Mouse (Mus musculus) embryonic facial prominence, embryonic 13.5 days (tissue): ENCODE results near the gene Adam33. TPM values are rescaled to one million over a fixed set of nuclear protein-coding genes. Genes with fewer than 3 reads are reported as not detected.
A peak's percentile ranks its signal among the peaks of the same experiment; 100 is the strongest.

ENCODE experiments used
- ATAC-seq: fragments of 200-750 bp; cut with Nextera tagmentation; 2 replicates; pipeline ENCODE4 v1.8.0; 2017; ENCODE audit warnings: low read depth; ENCODE audit not compliant: insufficient number of reproducible peaks, insufficient read depth, low FRiP score, low TSS enrichment
- H3K27ac ChIP-seq: fragments of 300-500 bp; sonication (generic); 2 replicates; pipeline ENCODE4 v1.5.1; 2015; ENCODE audit warnings: moderate library complexity, mild to moderate bottlenecking, inconsistent platforms
- H3K27me3 ChIP-seq: fragments of 300-500 bp; sonication (generic); 2 replicates; pipeline ENCODE4 v1.6.1; 2015; ENCODE audit warnings: mild to moderate bottlenecking, inconsistent platforms
- H3K36me3 ChIP-seq: fragments of 300-500 bp; sonication (generic); 2 replicates; pipeline ENCODE4 v1.6.1; 2015; ENCODE audit warnings: mild to moderate bottlenecking, inconsistent platforms
- H3K4me1 ChIP-seq: fragments of 300-500 bp; sonication (generic); 2 replicates; pipeline ENCODE4 v1.6.1; 2015; ENCODE audit warnings: inconsistent platforms
- H3K4me2 ChIP-seq: fragments of 300-500 bp; sonication (generic); 2 replicates; pipeline ENCODE4 v1.6.1; 2015; ENCODE audit warnings: moderate library complexity, mild to moderate bottlenecking, inconsistent platforms
- H3K4me3 ChIP-seq: fragments of 300-500 bp; sonication (generic); 2 replicates; pipeline ENCODE4 v1.5.1; 2015; ENCODE audit warnings: mild to moderate bottlenecking, inconsistent platforms
- H3K9ac ChIP-seq: fragments of 300-500 bp; sonication (generic); 2 replicates; pipeline ENCODE4 v1.6.1; 2015; ENCODE audit warnings: mild to moderate bottlenecking, inconsistent platforms
- H3K9me3 ChIP-seq: fragments of 300-500 bp; sonication (generic); 2 replicates; pipeline ENCODE4 v1.6.1; 2016; ENCODE audit warnings: inconsistent platforms
- WGBS: fragments of 180-500 bp; shearing (Covaris S2); methylation state at CpG from one replicate; pipeline ENCODE4 v1.1.7; 2015; ENCODE audit warnings: mixed read lengths; 5-methylcytosine and 5-hydroxymethylcytosine counted together
- polyA plus RNA-seq: library from polyadenylated mRNA; unstranded; fragments of >200 nt; fragmentation: Nextera tagmentation; extraction: Ambion mirVana; gene quantifications from 2 replicates; pipeline ENCODE4 v1.2.1, GENCODE M21; 2015

Gene Adam33
- polyA plus RNA-seq, 1 experiment from 2014 or later = 30.0 TPM

DNA sequence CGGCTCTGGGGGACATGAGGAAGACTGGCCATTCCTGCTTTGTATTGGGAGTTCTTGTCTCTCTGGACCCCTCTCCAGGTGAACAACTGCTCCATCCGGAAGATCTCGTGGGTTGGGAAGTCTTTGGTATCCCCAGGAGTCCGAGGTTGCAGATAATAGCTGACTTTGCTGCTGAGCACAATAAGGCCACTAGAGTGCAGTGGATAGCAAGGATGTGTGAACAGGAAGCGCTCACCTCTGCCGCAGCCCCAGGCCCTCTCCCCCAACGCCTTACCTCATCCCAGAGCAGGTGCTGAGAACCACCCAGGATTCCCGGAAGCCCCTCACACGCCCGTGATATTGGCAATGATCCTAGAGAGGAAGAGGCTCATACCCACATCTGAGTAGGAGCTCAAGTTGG lies 7.4 kb downstream of the Adam33 start:
- H3K9me3 ChIP-seq = no peaks in the 10 kb centered on the region
- H3K27ac ChIP-seq = no peak overlapping the region
- H3K27me3 ChIP-seq = peaks cover 59% of the 10 kb centered on the region
- peaks cover 52% of the 10 kb centered on the region for H3K4me1 ChIP-seq
- H3K9ac ChIP-seq = no peak overlapping the region
- H3K36me3 ChIP-seq = no peaks in the 10 kb centered on the region
- H3K4me2 ChIP-seq = peak overlapping the region; percentile 22
- H3K4me3 ChIP-seq = peak overlapping the region; percentile 3; the same call in 1 of the 2 replicates
- no peak for ATAC-seq
- WGBS = 3% methylated on average over 10 of the region's 10 CpGs

GRCm38 (mm10) chr2:131055631-131056030 lies 8.0 kb downstream of the Adam33 start:
- Histone ChIP-seq H3K4me3 (peak overlapping the region; percentile 3), H3K27me3 (peaks cover 64% of the 10 kb centered on the region), H3K27ac (no peak overlapping the region), H3K9me3 (no peaks in the 10 kb centered on the region), H3K4me2 (peak overlapping the region; percentile 22), H3K9ac (no peak overlapping the region), H3K4me1 (peaks cover 46% of the 10 kb centered on the region), H3K36me3 (no peaks in the 10 kb centered on the region)
- no peak for ATAC-seq
- WGBS = 5% methylated on average over 10 of the region's 10 CpGs

DNA sequence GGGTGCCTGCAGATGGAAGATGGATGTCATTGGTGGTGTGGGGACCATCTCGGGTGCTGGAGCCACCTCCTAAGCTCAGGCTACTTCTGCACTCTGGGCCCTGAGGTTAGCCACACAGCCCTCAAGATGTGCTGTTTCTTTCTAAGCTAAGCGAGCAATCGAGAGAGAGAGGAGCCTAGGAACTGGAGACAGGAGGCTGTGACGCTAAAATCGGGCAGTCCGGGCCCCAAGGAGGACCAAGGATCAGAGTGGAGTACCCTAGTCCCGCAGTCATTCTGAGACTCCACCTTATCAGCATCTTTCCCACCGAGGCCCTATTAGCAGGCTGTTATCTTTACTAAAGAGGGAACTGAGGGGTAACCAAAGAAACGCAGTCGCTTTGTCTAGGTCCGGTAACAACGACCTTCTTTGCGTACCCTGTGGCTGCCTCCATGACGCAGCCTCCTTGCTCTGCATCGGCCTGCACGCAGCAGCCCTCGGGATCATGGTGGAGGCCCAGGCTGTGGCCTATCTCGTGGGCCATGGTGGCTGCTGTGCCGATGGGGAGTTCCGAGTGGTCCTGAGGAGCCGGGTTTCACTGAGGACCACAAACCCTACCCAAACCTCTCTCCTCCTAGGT lies 8.9 kb downstream of the Adam33 start:
- peaks cover 38% of the 10 kb centered on the region for H3K4me1 ChIP-seq
- H3K4me2 ChIP-seq = peak overlapping the region; percentile 67
- WGBS = 5% methylated on average over 21 of the region's 21 CpGs
- H3K9me3 ChIP-seq = no peaks in the 10 kb centered on the region
- peak overlapping the region; percentile 40 for H3K4me3 ChIP-seq
- no peaks in the 10 kb centered on the region for H3K36me3 ChIP-seq
- H3K9ac ChIP-seq = peak overlapping the region; percentile 44
- no peak overlapping the region for H3K27ac ChIP-seq
- peaks cover 64% of the 10 kb centered on the region for H3K27me3 ChIP-seq
- no peak for ATAC-seq

- 1% methylated on average over 45 of the region's 45 CpGs for WGBS
- Histone ChIP-seq H3K4me2 (peak overlapping the region; percentile 67), H3K27me3 (peaks cover 64% of the 10 kb centered on the region), H3K4me1 (peaks cover 32% of the 10 kb centered on the region), H3K9me3 (no peaks in the 10 kb centered on the region), H3K36me3 (no peaks in the 10 kb centered on the region), H3K9ac (peak overlapping the region; percentile 44), H3K27ac (no peak overlapping the region), H3K4me3 (peak overlapping the region; percentile 40)
- ATAC-seq = no peak
These were observed 9.6 kb downstream of the Adam33 start for GRCm38 (mm10) chr2:131053851-131054645.

- peaks cover 64% of the 10 kb centered on the region for H3K27me3 ChIP-seq
- WGBS = 75% methylated on average over 6 of the region's 6 CpGs
- H3K27ac ChIP-seq = no peak overlapping the region
These were observed 10.7 kb downstream of the Adam33 start for GRCm38 (mm10) chr2:131052862-131053418.

GRCm38 (mm10) chr2:131052043-131052442 lies 11.6 kb downstream of the Adam33 start:
- peaks cover 32% of the 10 kb centered on the region for H3K4me1 ChIP-seq
- no peak overlapping the region for H3K4me2 ChIP-seq
- H3K27me3 ChIP-seq = peaks cover 64% of the 10 kb centered on the region
- WGBS = 59% methylated on average over 5 of the region's 5 CpGs
- no peak overlapping the region for H3K4me3 ChIP-seq
- no peaks in the 10 kb centered on the region for H3K9me3 ChIP-seq
- no peak for ATAC-seq
- H3K9ac ChIP-seq = peak overlapping the region; percentile 27; the same call in 1 of the 2 replicates
- H3K27ac ChIP-seq = no peak overlapping the region
- no peaks in the 10 kb centered on the region for H3K36me3 ChIP-seq

More at GRCm38 (mm10) chr2:131052862-131053418, 10.7 kb downstream of the Adam33 start:
- Histone ChIP-seq H3K4me3 (no peak overlapping the region), H3K4me1 (peaks cover 32% of the 10 kb centered on the region), H3K4me2 (no peak overlapping the region), H3K36me3 (no peaks in the 10 kb centered on the region), H3K9me3 (no peaks in the 10 kb centered on the region), H3K9ac (no peak overlapping the region)
- no peak; the same call in 1 of the 2 replicates for ATAC-seq

- Histone ChIP-seq H3K27me3 (peaks cover 26% of the 10 kb centered on the region), H3K4me2 (no peak overlapping the region), H3K9ac (no peak overlapping the region), H3K4me1 (peaks cover 21% of the 10 kb centered on the region), H3K36me3 (no peaks in the 10 kb centered on the region), H3K9me3 (no peaks in the 10 kb centered on the region), H3K27ac (no peak overlapping the region), H3K4me3 (no peak overlapping the region)
- ATAC-seq = no peak
- WGBS = 83% methylated on average over 2 of the region's 2 CpGs
These were observed 17.6 kb downstream of the Adam33 start for GRCm38 (mm10) chr2:131046025-131046424.

GRCm38 (mm10) chr2:131044989-131045720 lies 18.5 kb downstream of the Adam33 start:
- peaks cover 29% of the 10 kb centered on the region for H3K4me1 ChIP-seq
- WGBS = 58% methylated on average over 9 of the region's 9 CpGs
- peaks cover 32% of the 10 kb centered on the region for H3K27me3 ChIP-seq
- no peak overlapping the region for H3K4me3 ChIP-seq
- H3K9me3 ChIP-seq = no peaks in the 10 kb centered on the region
- H3K4me2 ChIP-seq = no peak overlapping the region
- no peak for ATAC-seq
- no peak overlapping the region for H3K9ac ChIP-seq
- H3K36me3 ChIP-seq = no peaks in the 10 kb centered on the region
- no peak overlapping the region for H3K27ac ChIP-seq

DNA sequence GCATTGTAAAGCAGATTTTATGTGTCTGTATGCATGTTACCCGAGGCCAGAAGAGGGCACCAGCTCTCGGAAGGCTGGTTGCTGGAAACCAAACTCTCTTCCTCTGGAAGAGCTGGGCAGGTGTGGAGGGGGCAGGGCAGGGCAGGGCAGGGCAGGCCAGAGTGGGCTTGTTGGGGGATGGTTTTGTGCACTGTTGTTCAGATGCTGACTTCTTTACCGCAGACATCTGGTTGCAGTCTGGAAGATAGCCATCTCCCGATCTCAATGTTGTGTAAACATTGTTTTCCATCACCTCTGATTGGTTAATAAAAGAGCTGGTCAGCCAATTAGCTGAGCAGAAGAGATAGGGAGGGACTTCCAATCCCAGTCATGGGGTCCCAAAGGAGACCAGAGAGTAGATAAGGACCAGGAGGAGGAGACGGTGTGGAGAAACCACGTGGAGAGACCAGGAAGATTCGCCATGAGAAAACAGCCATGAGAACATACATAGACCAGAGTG lies 19.2 kb downstream of the Adam33 start:
- no peak for ATAC-seq
- peak overlapping the region; percentile 33; the same call in 1 of the 2 replicates for H3K4me2 ChIP-seq
- no peak overlapping the region for H3K4me3 ChIP-seq
- H3K27ac ChIP-seq = no peak overlapping the region
- no peaks in the 10 kb centered on the region for H3K36me3 ChIP-seq
- H3K9ac ChIP-seq = no peak overlapping the region
- WGBS = 9% methylated on average over 7 of the region's 7 CpGs
- no peaks in the 10 kb centered on the region for H3K9me3 ChIP-seq
- peaks cover 32% of the 10 kb centered on the region for H3K4me1 ChIP-seq
- H3K27me3 ChIP-seq = peaks cover 39% of the 10 kb centered on the region

DNA sequence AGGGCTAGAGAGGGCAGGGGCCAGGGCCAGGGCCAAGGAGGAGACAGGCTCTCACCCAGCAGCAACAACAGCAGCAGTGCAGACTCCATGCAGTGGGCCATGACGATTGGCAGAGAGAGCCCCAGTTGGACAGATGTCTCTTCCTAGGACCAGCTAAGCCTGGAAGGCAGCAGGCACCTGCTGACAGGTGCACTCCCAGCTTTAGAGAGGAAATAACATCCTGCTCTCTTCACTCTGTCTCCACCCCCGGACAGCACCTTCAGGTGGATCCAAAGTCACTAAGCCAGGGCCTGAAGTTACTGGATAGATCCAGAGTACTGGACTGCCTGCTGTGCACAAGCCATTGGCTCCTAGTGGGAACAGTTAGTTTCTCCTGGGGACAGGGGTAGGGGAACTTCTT lies 20.6 kb downstream of the Adam33 start, which contains the start of gene Gfra4:
TSS of gene Gfra4 (minus strand) at position 101 of the 400 bp plus-strand sequence.
- no peaks in the 10 kb centered on the region for H3K9me3 ChIP-seq
- 59% methylated on average over 2 of the region's 2 CpGs for whole genome bisulfite sequencing
- H3K4me1 ChIP-seq = peaks cover 32% of the 10 kb centered on the region
- H3K4me3 ChIP-seq = peak within 1 kb of the TSS; percentile 68; the same call in 1 of the 2 replicates
- H3K9ac ChIP-seq = peak within 1 kb of the TSS; percentile 88; the same call in 1 of the 2 replicates
- H3K4me2 ChIP-seq = peak within 1 kb of the TSS; percentile 95
- peaks cover 43% of the 10 kb centered on the region for H3K27me3 ChIP-seq
- H3K27ac ChIP-seq = no peak within 1 kb of the TSS
- ATAC-seq = no peak
- H3K36me3 ChIP-seq = no peaks in the 10 kb centered on the region
